Comparison of ENCODE assay signal across 23 mouse cellular contexts in the genomic region with DNA sequence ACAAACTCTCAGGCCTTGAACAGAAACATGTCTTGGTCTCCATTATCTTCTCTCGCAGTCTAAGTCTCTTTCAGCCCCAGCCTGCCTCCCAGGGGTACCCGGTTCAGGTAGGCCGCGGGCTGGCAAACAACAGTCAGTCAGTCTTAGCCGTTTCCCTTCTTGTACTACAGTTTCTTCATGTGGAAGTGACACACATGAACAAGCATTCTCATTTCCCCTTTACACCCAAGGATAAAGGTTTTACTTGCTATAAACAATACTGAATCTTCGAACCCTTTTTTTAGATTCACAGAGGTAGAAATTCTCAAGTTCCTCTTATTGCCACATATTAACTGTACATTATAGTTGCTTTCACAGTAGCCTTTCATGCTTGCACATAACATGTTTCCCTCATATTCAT.
A peak's percentile ranks its signal among the peaks of the same experiment; 100 is the strongest.
DNase-seq lines count a peak whose midpoint lies in the region; ATAC-seq and TF ChIP-seq lines count a peak whose summit lies in the region.
"Had no signal": no experiment of that assay in that cellular context is flagged by ENCODE, and none has a peak within 500 bp of the region (broad histone marks: within the 10 kb centered on the region; RNA-seq: fewer than 3 reads in every experiment).

No protein-coding gene starts in this region.

- no peak for ATAC-seq in midbrain, embryonic 11.5 days (ENCODE audit: low FRiP score)
- ATAC-seq in neutrophil, adult 5-6 weeks (ENCODE audit: extremely low read depth, insufficient number of reproducible peaks, low FRiP score, poor library complexity, severe bottlenecking): peak; percentile 23; the same call in 1 of the 2 replicates
- ATAC-seq in forebrain, embryonic 13.5 days: no peak
- ATAC-seq in intestine, embryonic 15.5 days: no peak
- ATAC-seq: activated CD4-positive, CD25-positive, alpha-beta regulatory T cell, adult 4 months; forebrain, postnatal 0 days; Patski had no signal

- no peaks in the 10 kb centered on the region for H3K9me3 ChIP-seq in midbrain, embryonic 11.5 days (ENCODE audit: control insufficient read depth, low read length)
- no peaks in the 10 kb centered on the region for H3K9me3 ChIP-seq in midbrain, embryonic 10.5 days (replicated peaks)
- H3K9me3 ChIP-seq in forebrain, embryonic 13.5 days (replicated peaks): no peaks in the 10 kb centered on the region
- H3K9me3 ChIP-seq in intestine, embryonic 15.5 days: no peaks in the 10 kb centered on the region
- H3K9me3 ChIP-seq: embryonic facial prominence, embryonic 13.5 days; forebrain, embryonic 12.5 days; heart, embryonic 15.5 days; hindbrain, embryonic 10.5 days had no signal

- DNase-seq in midbrain, embryonic 11.5 days (ENCODE audit: low spot score, missing footprints): peak; percentile 64
- no peak for DNase-seq in midbrain, embryonic 10.5 days (ENCODE audit: low spot score)
- no peak for DNase-seq in embryo, embryonic 11 days
- DNase-seq: adrenal gland, postnatal 14 days; cerebellum, adult 2 months; forebrain, postnatal 0 days; gastrocnemius, postnatal 10 days; heart, adult 2 months; heart, postnatal 14 days had no signal

- WGBS in midbrain, embryonic 11.5 days: 87% methylated on average over 6 of the region's 6 CpGs
- WGBS in midbrain, embryonic 10.5 days: 89% methylated on average over 6 of the region's 6 CpGs
- 13% methylated on average over 6 of the region's 6 CpGs for WGBS in macrophage (ENCODE audit: missing documents)
- 85% methylated on average over 6 of the region's 6 CpGs for WGBS in forebrain, embryonic 13.5 days
- 76% methylated on average over 6 of the region's 6 CpGs for WGBS in intestine, embryonic 15.5 days

- no peaks in the 10 kb centered on the region for H3K36me3 ChIP-seq in midbrain, embryonic 11.5 days (ENCODE audit: control insufficient read depth, insufficient read depth, low read length)
- H3K36me3 ChIP-seq in midbrain, embryonic 10.5 days: no peaks in the 10 kb centered on the region
- no peaks in the 10 kb centered on the region for H3K36me3 ChIP-seq in macrophage (ENCODE audit: inconsistent target)
- no peaks in the 10 kb centered on the region for H3K36me3 ChIP-seq in forebrain, embryonic 13.5 days (ENCODE audit: poor library complexity, severe bottlenecking)
- H3K36me3 ChIP-seq in intestine, embryonic 15.5 days: no peaks in the 10 kb centered on the region
- H3K36me3 ChIP-seq: embryonic facial prominence, embryonic 13.5 days; forebrain, embryonic 12.5 days; heart, embryonic 15.5 days; hindbrain, embryonic 10.5 days had no signal

- no peak overlapping the region for H3K27ac ChIP-seq in midbrain, embryonic 11.5 days (ENCODE audit: low read depth, low read length)
- H3K27ac ChIP-seq in midbrain, embryonic 10.5 days (replicated peaks): no peak overlapping the region
- H3K27ac ChIP-seq in bone marrow macrophage, adult 2 months (ENCODE audit: insufficient read depth, low read depth, low read length): peak overlapping the region; percentile 35; the same call in 1 of the 2 replicates
- H3K27ac ChIP-seq in macrophage: 0 out of 2 replicates have a peak overlapping the region, but pooled peaks have one; percentile 0
- no peak overlapping the region for H3K27ac ChIP-seq in forebrain, embryonic 13.5 days
- H3K27ac ChIP-seq in intestine, embryonic 15.5 days: no peak overlapping the region
- H3K27ac ChIP-seq: embryonic facial prominence, embryonic 13.5 days; forebrain, embryonic 12.5 days; heart, adult 2 months; heart, embryonic 15.5 days; hindbrain, embryonic 10.5 days; hindbrain, embryonic 14.5 days had no signal

- H3K79me2 ChIP-seq in macrophage (ENCODE audit: inconsistent target): no peaks in the 10 kb centered on the region

- H3K4me3 ChIP-seq in midbrain, embryonic 11.5 days (ENCODE audit: low read depth, low read length): no peak overlapping the region
- H3K4me3 ChIP-seq in midbrain, embryonic 10.5 days: no peak overlapping the region
- no peak overlapping the region for H3K4me3 ChIP-seq in bone marrow macrophage, adult 2 months (ENCODE audit: insufficient read depth, low read length)
- no peak overlapping the region for H3K4me3 ChIP-seq in macrophage (ENCODE audit: inconsistent target)
- H3K4me3 ChIP-seq in forebrain, embryonic 13.5 days: no peak overlapping the region
- no peak overlapping the region for H3K4me3 ChIP-seq in intestine, embryonic 15.5 days (replicated peaks)
- H3K4me3 ChIP-seq: embryonic facial prominence, embryonic 13.5 days; forebrain, embryonic 12.5 days; heart, adult 2 months; heart, embryonic 15.5 days; hindbrain, embryonic 10.5 days had no signal

- H3K4me1 ChIP-seq in midbrain, embryonic 11.5 days (ENCODE audit: control insufficient read depth, insufficient read depth, low read length): peaks cover 4% of the 10 kb centered on the region; the same call in 1 of the 2 replicates
- H3K4me1 ChIP-seq in midbrain, embryonic 10.5 days: peaks cover 12% of the 10 kb centered on the region
- H3K4me1 ChIP-seq in bone marrow macrophage, adult 2 months (ENCODE audit: control insufficient read depth, insufficient read depth, low read length): peaks cover 21% of the 10 kb centered on the region
- H3K4me1 ChIP-seq in forebrain, embryonic 13.5 days: no peaks in the 10 kb centered on the region
- H3K4me1 ChIP-seq in intestine, embryonic 15.5 days (replicated peaks): no peaks in the 10 kb centered on the region
- H3K4me1 ChIP-seq: embryonic facial prominence, embryonic 13.5 days; forebrain, embryonic 12.5 days; heart, embryonic 15.5 days had no signal

- TF ChIP-seq CTCF in bone marrow macrophage, adult 2 months (IDR thresholded peaks at IDR 0.05; ENCODE audit: low read depth, low read length): no peak

- H3K9ac ChIP-seq in midbrain, embryonic 11.5 days (ENCODE audit: low read length): no peak overlapping the region
- no peak overlapping the region for H3K9ac ChIP-seq in forebrain, embryonic 13.5 days
- no peak overlapping the region for H3K9ac ChIP-seq in intestine, embryonic 15.5 days
- H3K9ac ChIP-seq: embryonic facial prominence, embryonic 13.5 days; forebrain, embryonic 12.5 days; forebrain, postnatal 0 days; heart, embryonic 15.5 days; hindbrain, embryonic 14.5 days had no signal

- TF ChIP-seq POLR2A in bone marrow macrophage, adult 2 months (IDR thresholded peaks at IDR 0.05; ENCODE audit: borderline replicate concordance, low read depth, low read length): no peak

- no peaks in the 10 kb centered on the region for H3K27me3 ChIP-seq in midbrain, embryonic 11.5 days (ENCODE audit: control insufficient read depth, insufficient read depth, low read length)
- no peaks in the 10 kb centered on the region for H3K27me3 ChIP-seq in midbrain, embryonic 10.5 days (ENCODE audit: low read depth, poor library complexity, severe bottlenecking)
- no peaks in the 10 kb centered on the region for H3K27me3 ChIP-seq in forebrain, embryonic 13.5 days
- no peaks in the 10 kb centered on the region for H3K27me3 ChIP-seq in intestine, embryonic 15.5 days (replicated peaks)
- H3K27me3 ChIP-seq: CH12.LX; embryonic facial prominence, embryonic 13.5 days; forebrain, embryonic 12.5 days; heart, embryonic 15.5 days; Patski had no signal

- H3K4me2 ChIP-seq in midbrain, embryonic 11.5 days: no peak overlapping the region
- H3K4me2 ChIP-seq in forebrain, embryonic 13.5 days: no peak overlapping the region
- no peak overlapping the region for H3K4me2 ChIP-seq in intestine, embryonic 15.5 days (replicated peaks)
- H3K4me2 ChIP-seq: embryonic facial prominence, embryonic 13.5 days; forebrain, embryonic 12.5 days; heart, embryonic 11.5 days; heart, embryonic 15.5 days; hindbrain, embryonic 14.5 days had no signal

Comparison
In these comparisons a context has a peak if more than half of its experiments do, and no peak if none do; other contexts are left out.
1. H3K27ac ChIP-seq: peak in bone marrow macrophage, adult 2 months (single experiment) and macrophage (single experiment); none in midbrain, embryonic 11.5 days (single experiment), midbrain, embryonic 10.5 days (single experiment), forebrain, embryonic 13.5 days (single experiment) and intestine, embryonic 15.5 days (single experiment).